Mouse (Mus musculus) ES-E14 (cell line): ENCODE measurements around the gene Fndc5. TPM values are rescaled to one million over a fixed set of nuclear protein-coding genes. Genes with fewer than 3 reads are reported as not detected.
A peak's percentile ranks its signal among the peaks of the same experiment; 100 is the strongest.

Experiments
- DNase-seq: peaks from one replicate; pipeline ENCODE4 v3.0.0-alpha.2; 2013; ENCODE audit warnings: low read depth, low spot score
- H3K27ac ChIP-seq: 2 replicates; pipeline ENCODE4 v1.5.1; 2012; ENCODE audit warnings: low read depth, mild to moderate bottlenecking, low read length, moderate library complexity, mixed read lengths; ENCODE audit not compliant: poor library complexity, insufficient read depth, severe bottlenecking
- H3K36me3 ChIP-seq: 2 replicates; pipeline ENCODE4 v1.6.1; 2012; ENCODE audit warnings: mild to moderate bottlenecking, low read length, moderate library complexity, mixed read lengths; ENCODE audit not compliant: control insufficient read depth, poor library complexity, insufficient read depth, severe bottlenecking
- H3K4me1 ChIP-seq, 2 experiments: fragments of 150-350 bp in 1 of 2; sonication (generic) in 1 of 2; 2 replicates each; pipeline ENCODE4 v1.6.1; 2012; ENCODE audit warnings: low read length in 2 of 2, mild to moderate bottlenecking in 1 of 2, mixed read lengths in 1 of 2; ENCODE audit not compliant: control insufficient read depth in 2 of 2, insufficient read depth in 2 of 2, poor library complexity in 1 of 2
- H3K4me3 ChIP-seq, 2 experiments: fragments of 150-350 bp in 1 of 2; sonication (generic) in 1 of 2; 2 replicates each; pipeline ENCODE4 v1.5.1; 2012; ENCODE audit warnings: low read length in 2 of 2, low read depth in 1 of 2, mild to moderate bottlenecking in 1 of 2, mixed read lengths in 1 of 2; ENCODE audit not compliant: insufficient read depth in 1 of 2, poor library complexity in 1 of 2, severe bottlenecking in 1 of 2
- H3K9ac ChIP-seq: 2 replicates; pipeline ENCODE4 v1.6.1; 2012; ENCODE audit warnings: low read depth, mild to moderate bottlenecking, low read length, mixed read lengths; ENCODE audit not compliant: poor library complexity, insufficient read depth, severe bottlenecking
- H3K9me3 ChIP-seq: fragments of 150-350 bp; sonication (generic); 2 replicates; pipeline ENCODE4 v1.6.1; 2012; ENCODE audit warnings: low read depth, mild to moderate bottlenecking, low read length; ENCODE audit not compliant: control insufficient read depth, insufficient read depth
- CHD2 ChIP-seq: IDR thresholded peaks from 2 replicates; pipeline ENCODE4 v1.6.1; 2014; ENCODE audit warnings: mild to moderate bottlenecking, low read depth, low read length, inconsistent platforms
- HCFC1 ChIP-seq: IDR thresholded peaks from 2 replicates; pipeline ENCODE4 v1.6.1; 2012; ENCODE audit warnings: low read length, inconsistent platforms, borderline replicate concordance; ENCODE audit not compliant: insufficient read depth
- MAFK ChIP-seq: IDR thresholded peaks from 2 replicates; pipeline ENCODE4 v1.6.1; 2014; ENCODE audit warnings: mild to moderate bottlenecking, low read depth, low read length, inconsistent platforms; ENCODE audit not compliant: insufficient read depth
- ZC3H11A ChIP-seq: IDR thresholded peaks from 2 replicates; pipeline ENCODE4 v1.6.1; 2012; ENCODE audit warnings: low read depth, mild to moderate bottlenecking, inconsistent platforms, low read length, borderline replicate concordance
- ZNF384 ChIP-seq: IDR thresholded peaks from 2 replicates; pipeline ENCODE4 v1.6.1; 2012; ENCODE audit warnings: low read depth, low read length, inconsistent platforms
- in situ Hi-C, 2 experiments: fragments of 600-800 bp; cut with MboI; formaldehyde crosslinking; loops; one replicate each; pipeline ENCODE4 v1.15.1; 2025; ENCODE audit warnings: low sequenced_read_pairs in 2 of 2, inconsistent platforms in 1 of 2; ENCODE audit not compliant: unreplicated experiment in 2 of 2
- total RNA-seq: library from RNA; depleted of rRNA; stranded (reverse); fragments of 300-350 nt; gene quantifications from 2 replicates; pipeline ENCODE4 v1.2.3, GENCODE M21; 2012

The Fndc5 gene
- total RNA-seq, 1 experiment: 1.2 TPM

GRCm38 (mm10) chr4:129158549-129158948, 21.8 kb downstream of the Fndc5 start:
- no peak for TF ChIP-seq ZC3H11A
- no peak for TF ChIP-seq ZNF384
- TF ChIP-seq HCFC1: no peak
- no peak for TF ChIP-seq MAFK
- TF ChIP-seq CHD2: no peak
- no peak overlapping the region for H3K9ac ChIP-seq
- H3K36me3 ChIP-seq: peaks cover 8% of the 10 kb centered on the region
- H3K4me1 ChIP-seq: peaks cover 3 to 5% of the 10 kb centered on the region in 2 experiments; a peak in 2 of 4 replicates
- in situ Hi-C loops: no loop called here
- H3K4me3 ChIP-seq: no peak overlapping the region
- DNase-seq: no peak
- no peaks in the 10 kb centered on the region for H3K9me3 ChIP-seq
- no peak overlapping the region for H3K27ac ChIP-seq

GRCm38 (mm10) chr4:129161076-129161475, 24.3 kb downstream of the Fndc5 start:
- TF ChIP-seq CHD2: no peak
- TF ChIP-seq HCFC1: no peak
- no peak for TF ChIP-seq MAFK
- TF ChIP-seq ZNF384: no peak
- TF ChIP-seq ZC3H11A: no peak
- H3K4me1 ChIP-seq: peaks cover 3 to 5% of the 10 kb centered on the region in 2 experiments; a peak in 2 of 4 replicates
- peak overlapping the region; percentile 87; the same call in 1 of the 2 replicates for H3K27ac ChIP-seq
- no peak overlapping the region for H3K4me3 ChIP-seq
- DNase-seq: no peak
- H3K9ac ChIP-seq: no peak overlapping the region
- H3K36me3 ChIP-seq: peaks cover 1% of the 10 kb centered on the region
- in situ Hi-C loops: no loop called here
- no peaks in the 10 kb centered on the region for H3K9me3 ChIP-seq

- DNase-seq: peak; percentile 69
- in situ Hi-C loops: no loop called here
- TF ChIP-seq ZNF384: 0 out of 2 replicates have a peak, but pooled peaks have one; percentile 28
- no peak for TF ChIP-seq HCFC1
- H3K36me3 ChIP-seq: no peaks in the 10 kb centered on the region; the same call in 1 of the 2 replicates
- peak overlapping the region; percentile 87 for H3K27ac ChIP-seq
- H3K4me3 ChIP-seq: no peak overlapping the region
- peaks cover 3 to 5% of the 10 kb centered on the region in 2 experiments; a peak in 2 of 4 replicates for H3K4me1 ChIP-seq
- no peak overlapping the region; the same call in 1 of the 2 replicates for H3K9ac ChIP-seq
- H3K9me3 ChIP-seq: no peaks in the 10 kb centered on the region
These were observed 24.9 kb downstream of the Fndc5 start for GRCm38 (mm10) chr4:129161581-129162255.

- Histone ChIP-seq H3K4me3 (no peak overlapping the region), H3K27ac (no peak overlapping the region), H3K9ac (no peak overlapping the region), H3K36me3 (0 out of 2 replicates have a peak, but pooled peaks cover 2% of the 10 kb centered on the region), H3K9me3 (no peaks in the 10 kb centered on the region), H3K4me1 (no peaks in the 10 kb centered on the region)
- in situ Hi-C loops: no loop called here
- no peak for TF ChIP-seq CHD2
- no peak for TF ChIP-seq ZC3H11A
- TF ChIP-seq MAFK: no peak
- TF ChIP-seq HCFC1: no peak
- no peak for TF ChIP-seq ZNF384
- no peak for DNase-seq
These were observed 35.7 kb downstream of the Fndc5 start for GRCm38 (mm10) chr4:129172529-129172928.
